Mouse (Mus musculus): ENCODE results near the gene Gtdc1.

Gene Gtdc1

GRCm38 (mm10) chr2:44526110-44527032, 401.1 kb downstream of the Gtdc1 start:
- no peak for DNase-seq (ENCODE audit: low spot score in 2 of 2)

DNA sequence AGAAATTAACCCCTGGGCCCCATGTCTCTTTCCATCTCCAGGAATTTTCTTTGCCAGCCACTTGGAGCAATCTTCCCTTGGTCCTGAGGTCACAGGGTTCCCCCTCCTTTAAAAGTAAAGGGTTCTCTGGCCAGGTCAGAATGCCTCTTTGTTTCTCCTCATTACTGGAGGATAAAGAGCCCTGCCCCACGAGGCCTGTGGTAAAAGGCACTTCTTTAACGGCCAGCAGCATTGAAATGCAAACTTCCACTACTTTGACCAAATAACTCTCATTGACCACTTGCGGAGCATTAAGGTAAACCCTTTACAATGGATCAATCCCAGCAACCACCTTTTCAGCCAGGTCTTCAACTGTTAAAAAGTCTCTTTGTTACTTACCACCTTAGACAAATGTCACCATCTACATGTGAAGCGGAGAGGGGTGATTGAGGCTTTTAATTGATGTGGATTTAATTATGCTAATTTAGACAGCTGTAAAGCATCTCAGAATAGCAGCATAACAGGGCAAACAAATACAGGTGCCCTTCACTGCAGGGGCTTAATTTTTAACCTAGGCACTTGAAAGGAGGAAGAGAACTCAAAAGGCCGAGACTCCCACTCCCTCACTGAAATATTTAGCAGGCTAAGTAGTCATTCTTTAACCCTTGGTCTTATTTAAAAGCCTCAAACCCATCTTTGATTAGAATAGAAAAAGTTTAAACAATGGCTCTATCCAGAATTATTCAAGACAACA, 402.1 kb downstream of the Gtdc1 start:
- DNase-seq (ENCODE audit: low spot score in 2 of 2): no peak

- DNase-seq (ENCODE audit: low spot score in 2 of 2): no peak
Observed at GRCm38 (mm10) chr2:44519236-44519635, 408.2 kb downstream of the Gtdc1 start.

GRCm38 (mm10) chr2:44518085-44518484, 409.4 kb downstream of the Gtdc1 start:
- DNase-seq (ENCODE audit: low spot score in 2 of 2): no peak
